Mouse (Mus musculus) hindbrain, postnatal 0 days (tissue): Measurements from ENCODE around the gene Apol9a. TPM values are rescaled to one million over a fixed set of nuclear protein-coding genes. Genes with fewer than 3 reads are reported as not detected.

Experiments used
- ATAC-seq: fragments of 200-750 bp; cut with Nextera tagmentation; 2 replicates; pipeline ENCODE4 v1.8.0; 2017; ENCODE audit warnings: mild to moderate bottlenecking, moderate TSS enrichment, moderate library complexity
- DNase-seq: peaks from one replicate; pipeline ENCODE4 v3.0.0-alpha.2; 2015; ENCODE audit warnings: low spot score
- H3K27ac ChIP-seq: fragments of 300-500 bp; sonication (generic); 2 replicates; pipeline ENCODE4 v1.5.1; 2014; ENCODE audit warnings: mild to moderate bottlenecking
- H3K27me3 ChIP-seq: fragments of 300-500 bp; sonication (generic); 2 replicates; pipeline ENCODE4 v1.6.1; 2014; ENCODE audit warnings: low read length, mixed read lengths; ENCODE audit not compliant: insufficient read depth
- H3K36me3 ChIP-seq: fragments of 300-500 bp; sonication (generic); 2 replicates; pipeline ENCODE4 v1.6.1; 2014; ENCODE audit warnings: low read length, mixed read lengths; ENCODE audit not compliant: insufficient read depth
- H3K4me1 ChIP-seq: fragments of 300-500 bp; sonication (generic); 2 replicates; pipeline ENCODE4 v1.6.1; 2014; ENCODE audit warnings: antibody characterized with exemption, low read length, mixed read lengths; ENCODE audit not compliant: insufficient read depth
- H3K4me2 ChIP-seq: fragments of 300-500 bp; sonication (generic); 2 replicates; pipeline ENCODE4 v1.6.1; 2014; ENCODE audit warnings: low read depth, mild to moderate bottlenecking, low read length, moderate library complexity, mixed read lengths
- H3K4me3 ChIP-seq: fragments of 300-500 bp; sonication (generic); 2 replicates; pipeline ENCODE4 v1.5.1; 2014; ENCODE audit warnings: low read length
- H3K9ac ChIP-seq: fragments of 300-500 bp; sonication (generic); replicated peaks from 2 replicates; pipeline ENCODE4 v1.6.1; 2014; ENCODE audit warnings: mild to moderate bottlenecking, low read length, moderate library complexity, mixed read lengths
- H3K9me3 ChIP-seq: fragments of 300-500 bp; sonication (generic); 2 replicates; pipeline ENCODE4 v1.6.1; 2016; ENCODE audit warnings: low read length, mixed read lengths
- CTCF ChIP-seq: IDR thresholded peaks from 2 replicates; pipeline ENCODE4 v1.5.1; 2016; ENCODE audit warnings: antibody characterized with exemption, control low read depth, low read depth
- WGBS: fragments of 180-500 bp; shearing (Covaris S2); extraction: QIAGEN DNeasy Blood & Tissue Kit; methylation state at CpG from one replicate; pipeline ENCODE4 v1.1.7; 2014; 5-methylcytosine and 5-hydroxymethylcytosine counted together
- polyA plus RNA-seq: library from polyadenylated mRNA; unstranded; fragments of >200 nt; fragmentation: Nextera tagmentation; extraction: Ambion mirVana; gene quantifications from 2 replicates; pipeline ENCODE4 v1.2.1, GENCODE M21; 2015
- total RNA-seq: library from RNA; depleted of rRNA; stranded (reverse); fragments of >200 nt; gene quantifications from 2 replicates; pipeline ENCODE4 v1.2.3, GENCODE M21; 2014

Apol9a gene
- total and polyA plus RNA-seq, 2 experiments from 2014 or later = 1.2 to 7.8 TPM

DNA sequence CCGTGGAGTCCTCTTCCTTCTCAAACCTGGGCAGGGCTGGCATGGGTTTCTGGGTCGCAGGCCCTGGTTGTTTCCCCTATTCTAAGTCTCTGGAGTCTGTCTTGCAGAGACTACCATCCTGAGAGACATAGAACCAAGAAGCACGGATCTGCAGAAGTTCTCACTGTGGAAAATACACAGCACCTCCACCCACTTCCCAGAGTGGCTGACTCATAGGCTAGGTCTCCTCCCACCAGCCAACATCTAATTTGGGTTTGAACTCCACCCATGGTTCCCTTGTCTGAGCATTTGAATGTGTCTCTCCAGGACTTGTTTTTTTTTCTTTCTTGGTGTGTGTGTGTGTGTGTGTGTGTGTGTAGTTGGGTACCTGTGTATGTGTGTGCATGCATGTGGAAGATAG is 46.9 kb downstream of the Apol9a start:
- Histone ChIP-seq H3K27ac (no peak overlapping the region), H3K9me3 (no peaks in the 10 kb centered on the region), H3K9ac (no peak overlapping the region), H3K27me3 (no peaks in the 10 kb centered on the region), H3K4me2 (no peak overlapping the region), H3K4me1 (peaks cover 28% of the 10 kb centered on the region), H3K36me3 (no peaks in the 10 kb centered on the region), H3K4me3 (no peak overlapping the region)
- WGBS = 49% methylated on average over 3 of the region's 3 CpGs
- TF ChIP-seq CTCF = no peak
- DNase-seq = no peak
- no peak for ATAC-seq

DNA sequence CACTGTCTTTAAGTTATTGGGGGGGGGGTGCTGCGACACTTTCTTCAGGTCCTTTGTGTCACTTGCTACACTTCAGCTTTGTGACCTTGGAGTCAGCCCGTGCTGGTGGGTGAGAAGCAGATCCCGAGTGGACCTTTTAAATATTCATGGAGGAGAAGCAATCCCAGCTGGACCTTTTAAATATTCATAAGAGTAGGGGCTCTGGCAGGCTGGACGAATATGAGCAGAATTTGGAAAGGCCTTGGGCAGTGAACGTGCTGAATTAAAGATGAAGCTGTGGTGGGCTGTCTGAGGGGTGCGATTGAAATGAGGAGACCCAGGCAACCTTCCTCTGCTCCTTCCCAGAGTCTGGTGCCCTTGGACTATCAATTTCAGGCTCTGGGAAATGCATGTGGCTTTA is 47.4 kb downstream of the Apol9a start:
- peak; percentile 44 for DNase-seq
- no peak overlapping the region for H3K4me2 ChIP-seq
- H3K36me3 ChIP-seq = no peaks in the 10 kb centered on the region
- H3K27ac ChIP-seq = no peak overlapping the region
- WGBS = 17% methylated on average over 6 of the region's 6 CpGs
- no peak for TF ChIP-seq CTCF
- H3K4me3 ChIP-seq = no peak overlapping the region
- ATAC-seq = no peak
- no peaks in the 10 kb centered on the region for H3K9me3 ChIP-seq
- no peak overlapping the region for H3K9ac ChIP-seq
- no peaks in the 10 kb centered on the region for H3K27me3 ChIP-seq
- H3K4me1 ChIP-seq = peaks cover 28% of the 10 kb centered on the region

DNA sequence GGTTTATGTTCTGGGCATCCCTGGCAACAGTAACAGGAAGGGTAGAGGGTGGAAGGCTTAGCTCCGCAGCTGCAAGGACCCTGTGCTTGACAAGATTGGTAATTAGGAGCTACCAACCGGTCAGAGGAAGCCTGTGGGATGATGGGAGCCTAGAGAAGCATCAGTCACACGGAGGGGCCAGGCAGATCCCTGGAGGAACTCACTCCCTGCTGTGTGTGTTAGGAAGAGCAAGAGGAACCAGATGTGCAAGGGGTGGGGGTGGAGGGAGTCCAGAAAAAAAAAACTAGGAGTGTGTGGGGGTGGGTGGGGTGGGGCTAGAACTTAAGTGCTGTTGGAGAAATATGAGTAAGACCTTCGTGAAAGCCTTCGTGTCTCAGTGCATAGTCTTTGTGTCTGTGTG is 48.0 kb downstream of the Apol9a start:
- Histone ChIP-seq H3K9me3 (no peaks in the 10 kb centered on the region), H3K36me3 (no peaks in the 10 kb centered on the region), H3K4me3 (no peak overlapping the region), H3K9ac (no peak overlapping the region), H3K27ac (no peak overlapping the region), H3K4me2 (no peak overlapping the region), H3K4me1 (peaks cover 24% of the 10 kb centered on the region), H3K27me3 (no peaks in the 10 kb centered on the region)
- TF ChIP-seq CTCF = no peak
- ATAC-seq = no peak
- no peak for DNase-seq
- 33% methylated on average over 5 of the region's 5 CpGs for WGBS

- H3K4me3 ChIP-seq = no peak overlapping the region
- no peaks in the 10 kb centered on the region for H3K36me3 ChIP-seq
- H3K9me3 ChIP-seq = no peaks in the 10 kb centered on the region
- no peak overlapping the region for H3K9ac ChIP-seq
- WGBS = 94% methylated on average over 8 of the region's 8 CpGs
- DNase-seq (no peak), ATAC-seq (no peak)
- peak overlapping the region; percentile 72; the same call in 1 of the 2 replicates for H3K27ac ChIP-seq
- H3K27me3 ChIP-seq = no peaks in the 10 kb centered on the region
- no peak for TF ChIP-seq CTCF
- no peak overlapping the region for H3K4me2 ChIP-seq
- H3K4me1 ChIP-seq = peaks cover 12% of the 10 kb centered on the region; the same call in 1 of the 2 replicates
These were observed 51.0 kb downstream of the Apol9a start for GRCm38 (mm10) chr15:77359905-77360304.

- H3K4me3 ChIP-seq = no peak overlapping the region
These were observed 51.4 kb downstream of the Apol9a start for GRCm38 (mm10) chr15:77359486-77359885.

DNA sequence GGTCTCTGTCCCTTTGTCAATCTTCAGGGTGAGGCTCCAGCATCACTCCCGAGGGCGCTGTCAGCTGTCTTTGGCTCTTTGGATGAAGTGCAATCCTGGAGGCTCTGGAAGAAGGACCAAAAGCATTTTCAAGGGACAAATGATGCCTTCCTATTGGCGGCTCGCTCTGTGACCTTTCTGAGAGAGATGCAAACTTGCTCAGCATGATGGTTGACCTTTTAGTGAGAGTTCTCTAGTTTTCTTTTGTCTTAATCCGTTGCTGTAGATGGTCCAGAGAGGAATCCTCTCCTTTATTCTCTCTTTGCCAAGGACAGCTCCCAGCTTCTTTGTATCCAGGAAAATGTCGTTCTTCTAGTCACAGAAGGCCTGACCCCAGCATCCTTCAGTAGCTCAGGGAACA is 51.9 kb downstream of the Apol9a start:
- peak overlapping the region; percentile 72 for H3K27ac ChIP-seq
- peak overlapping the region; percentile 53 for H3K4me2 ChIP-seq
- H3K27me3 ChIP-seq = no peaks in the 10 kb centered on the region
- no peaks in the 10 kb centered on the region for H3K36me3 ChIP-seq
- DNase-seq (no peak), ATAC-seq (no peak; the same call in 1 of the 2 replicates)
- peak overlapping the region; percentile 54 for H3K9ac ChIP-seq
- no peak for TF ChIP-seq CTCF
- no peaks in the 10 kb centered on the region for H3K9me3 ChIP-seq
- 18% methylated on average over 6 of the region's 6 CpGs for WGBS
- H3K4me3 ChIP-seq = peak overlapping the region; percentile 19; the same call in 1 of the 2 replicates
- peaks cover 12% of the 10 kb centered on the region; the same call in 1 of the 2 replicates for H3K4me1 ChIP-seq

More at GRCm38 (mm10) chr15:77359486-77359885, 51.4 kb downstream of the Apol9a start:
- no peak for ATAC-seq
- no peak overlapping the region for H3K9ac ChIP-seq
- H3K4me2 ChIP-seq = no peak overlapping the region
- H3K36me3 ChIP-seq = no peaks in the 10 kb centered on the region
- peaks cover 12% of the 10 kb centered on the region; the same call in 1 of the 2 replicates for H3K4me1 ChIP-seq
- no peak for DNase-seq
- H3K9me3 ChIP-seq = no peaks in the 10 kb centered on the region
- 53% methylated on average over 9 of the region's 9 CpGs for WGBS
- TF ChIP-seq CTCF = no peak
- H3K27ac ChIP-seq = peak overlapping the region; percentile 72
- no peaks in the 10 kb centered on the region for H3K27me3 ChIP-seq

DNA sequence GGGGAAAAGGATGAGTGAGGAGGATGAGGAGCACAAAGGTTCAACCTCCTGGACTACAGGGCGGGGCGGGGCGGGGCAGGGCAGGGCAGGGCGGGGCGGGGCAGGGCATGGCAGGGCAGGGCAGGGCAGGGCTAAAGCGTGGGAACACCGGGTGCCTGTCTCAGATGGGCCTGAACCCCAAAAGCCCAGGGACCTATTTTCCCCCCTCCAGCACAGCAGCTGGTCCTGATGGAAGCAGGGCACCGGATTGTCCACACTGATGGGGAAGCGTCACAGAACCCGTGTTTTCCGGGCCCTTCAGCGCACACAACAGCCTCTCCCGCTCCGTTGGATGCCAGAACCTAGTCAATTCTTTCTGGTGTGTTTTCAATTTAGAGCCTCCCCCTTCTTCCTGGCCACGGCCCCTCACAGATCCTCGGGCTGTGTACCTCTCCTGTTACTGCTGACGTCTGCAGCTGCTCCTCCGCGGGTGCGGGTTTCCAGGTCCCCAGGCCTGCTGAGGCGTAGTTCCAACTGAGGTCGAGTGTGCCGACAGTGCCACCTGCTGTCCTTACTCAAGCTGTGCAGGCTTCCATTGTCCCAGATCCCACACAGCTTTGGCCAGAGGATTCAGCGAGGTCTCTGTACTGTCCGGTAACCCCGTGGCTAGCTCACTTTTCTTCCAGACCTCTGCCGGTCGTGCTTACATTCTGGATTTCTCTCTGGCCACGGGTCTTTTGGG is 52.5 kb downstream of the Apol9a start:
- peaks cover 10% of the 10 kb centered on the region; the same call in 1 of the 2 replicates for H3K4me1 ChIP-seq
- peak; percentile 98 for TF ChIP-seq CTCF
- H3K36me3 ChIP-seq = no peaks in the 10 kb centered on the region
- H3K27ac ChIP-seq = peak overlapping the region; percentile 72
- DNase-seq = peak; percentile 94
- H3K9me3 ChIP-seq = no peaks in the 10 kb centered on the region
- H3K9ac ChIP-seq = peak overlapping the region; percentile 54
- ATAC-seq = peak; percentile 86
- WGBS = 6% methylated on average over 27 of the region's 29 CpGs
- H3K4me2 ChIP-seq = peak overlapping the region; percentile 53
- no peaks in the 10 kb centered on the region for H3K27me3 ChIP-seq
- peak overlapping the region; percentile 19 for H3K4me3 ChIP-seq
